Mouse (Mus musculus) urinary bladder, postnatal 25 days (tissue): Measurements from ENCODE around the gene Hist1h2be.
"Not testable (repeated sequence)": the region's sequence is repeated elsewhere in the genome, so short reads cannot be mapped to it uniquely, and the experiment has no call there.

ENCODE experiments used
- DNase-seq: peaks from one replicate; pipeline ENCODE4 v3.0.0; 2022; ENCODE audit warnings: low spot score

The Hist1h2be gene

GRCm38 (mm10) chr13:23573034-23573897 is 47.7 kb downstream of the Hist1h2be start:
- not testable (repeated sequence) for DNase-seq

GRCm38 (mm10) chr13:23572218-23573033 is 48.5 kb downstream of the Hist1h2be start:
- no peak for DNase-seq

- not testable (repeated sequence) for DNase-seq
Measured at GRCm38 (mm10) chr13:23571504-23572217, 49.3 kb downstream of the Hist1h2be start.

- no peak for DNase-seq
Measured at GRCm38 (mm10) chr13:23571022-23571503, 49.9 kb downstream of the Hist1h2be start, which contains the start of the genes Hist1h2ae and Hist1h2bg. Gene Hist1h2ae, minus strand, starts transcription at chr13:23571220. Gene Hist1h2bg, plus strand, starts transcription at chr13:23571396.

- DNase-seq = not testable (repeated sequence)
Measured at GRCm38 (mm10) chr13:23570261-23571021, 50.5 kb downstream of the Hist1h2be start.

- DNase-seq = no peak
Measured at GRCm38 (mm10) chr13:23564482-23564881, 56.4 kb downstream of the Hist1h2be start.

- no peak for DNase-seq
Measured at GRCm38 (mm10) chr13:23562699-23563462, 58.0 kb downstream of the Hist1h2be start.

- peak; percentile 83 for DNase-seq
Measured at GRCm38 (mm10) chr13:23561883-23562659, 58.9 kb downstream of the Hist1h2be start, which contains the start of gene Hist1h3e. Gene Hist1h3e, minus strand, starts transcription at chr13:23562369.

GRCm38 (mm10) chr13:23561531-23561882 is 59.4 kb downstream of the Hist1h2be start:
- DNase-seq = not testable (repeated sequence)

- DNase-seq = not testable (repeated sequence)
Measured at GRCm38 (mm10) chr13:23560699-23561098, 60.2 kb downstream of the Hist1h2be start.

- no peak for DNase-seq
Measured at GRCm38 (mm10) chr13:23556906-23557305, 64.0 kb downstream of the Hist1h2be start.

- peak; percentile 43 for DNase-seq
Measured at GRCm38 (mm10) chr13:23555839-23556416, 65.0 kb downstream of the Hist1h2be start.

- peak; percentile 56 for DNase-seq
Measured at GRCm38 (mm10) chr13:23554925-23555838, 65.7 kb downstream of the Hist1h2be start.

GRCm38 (mm10) chr13:23554393-23554792 is 66.5 kb downstream of the Hist1h2be start:
- DNase-seq = no peak

- DNase-seq = no peak
Measured at GRCm38 (mm10) chr13:23552962-23553361, 68.0 kb downstream of the Hist1h2be start, which contains the start of gene Hist1h1d. Gene Hist1h1d, plus strand, starts transcription at chr13:23553262.

- DNase-seq = no peak
Measured at GRCm38 (mm10) chr13:23551931-23552914, 68.7 kb downstream of the Hist1h2be start.
